In the genomic region with DNA sequence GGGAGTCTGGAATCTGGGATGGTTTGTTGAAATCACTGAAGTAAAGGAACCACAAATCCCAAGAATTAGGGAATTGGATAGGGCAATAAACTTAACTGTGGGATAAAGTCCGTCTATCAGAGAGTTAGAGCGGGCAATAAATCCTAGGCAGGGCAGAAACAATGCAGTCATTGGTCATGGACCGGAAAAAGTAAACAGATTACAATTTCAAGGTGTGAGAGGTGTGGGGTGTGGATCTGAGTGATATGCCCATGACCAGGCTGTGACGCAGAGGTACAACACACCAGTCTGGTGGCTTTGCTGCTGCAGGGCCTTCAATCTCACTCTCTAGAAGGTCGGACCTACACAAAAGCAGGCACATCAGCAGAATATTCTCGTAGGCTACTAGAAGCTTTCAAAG, we compare ENCODE assay signal across 19 mouse cellular contexts.
"Had no signal": no experiment of that assay in that cellular context is flagged by ENCODE, and none has a peak within 500 bp of the region (broad histone marks: within the 10 kb centered on the region; RNA-seq: fewer than 3 reads in every experiment).

No protein-coding gene starts in this region.

- H3K4me3 ChIP-seq: layer of hippocampus, adult 2 months; limb, embryonic 10.5 days; limb, embryonic 13.5 days; liver, embryonic 12.5 days; liver, embryonic 15.5 days had no signal

- H3K36me3 ChIP-seq: limb, embryonic 10.5 days; limb, embryonic 13.5 days; liver, embryonic 12.5 days; liver, embryonic 15.5 days had no signal

- ATAC-seq: liver, embryonic 12.5 days had no signal

- H3K9me3 ChIP-seq: limb, embryonic 10.5 days; limb, embryonic 13.5 days; liver, embryonic 12.5 days; liver, embryonic 15.5 days had no signal

- H3K27ac ChIP-seq: limb, embryonic 10.5 days; limb, embryonic 13.5 days; liver, embryonic 12.5 days; liver, embryonic 15.5 days had no signal

- DNase-seq: kidney, adult 18-20 months; kidney, adult 9 months; kidney, postnatal 14 days; kidney, postnatal 4 days; layer of hippocampus, adult 9-11 months; liver; lung, adult 2 months; lung, postnatal 14 days; lung, postnatal 4 days; midbrain, embryonic 14.5 days; right cerebral cortex, adult 18-20 months; right cerebral cortex, postnatal 25 days; thymus, postnatal 25 days had no signal

- H3K4me2 ChIP-seq: limb, embryonic 13.5 days; liver, embryonic 12.5 days; liver, embryonic 15.5 days; midbrain, embryonic 11.5 days had no signal

- H3K9ac ChIP-seq: limb, embryonic 13.5 days; liver, embryonic 12.5 days; liver, embryonic 15.5 days had no signal
